Mouse (Mus musculus): ENCODE results near the gene Wfdc15a.

GRCm38 (mm10) chr2:164188722-164189121, 11.2 kb downstream of the Wfdc15a start:
- TF ChIP-seq EP300 (optimal IDR thresholded peaks at IDR 0.05) (no peak), CTCF (IDR thresholded peaks at IDR 0.05; ENCODE audit: low read depth) (peak; percentile 71)

Measured in stomach, postnatal 0 days (tissue).